Mouse (Mus musculus): ENCODE measurements at regions not wholly inside any gene's neighbourhood (a gene's known extent, or its start where the extent isn't known, plus 50 kb on each side); places are given as distances from the start of the nearest gene placed in this dataset.
A peak's percentile ranks its signal among the peaks of the same experiment; 100 is the strongest.

GRCm38 (mm10) chr13:19888983-19889773, 65.1 kb upstream of the Gpr141 start:
- no peak for ATAC-seq (ENCODE audit: poor library complexity, severe bottlenecking)

DNA sequence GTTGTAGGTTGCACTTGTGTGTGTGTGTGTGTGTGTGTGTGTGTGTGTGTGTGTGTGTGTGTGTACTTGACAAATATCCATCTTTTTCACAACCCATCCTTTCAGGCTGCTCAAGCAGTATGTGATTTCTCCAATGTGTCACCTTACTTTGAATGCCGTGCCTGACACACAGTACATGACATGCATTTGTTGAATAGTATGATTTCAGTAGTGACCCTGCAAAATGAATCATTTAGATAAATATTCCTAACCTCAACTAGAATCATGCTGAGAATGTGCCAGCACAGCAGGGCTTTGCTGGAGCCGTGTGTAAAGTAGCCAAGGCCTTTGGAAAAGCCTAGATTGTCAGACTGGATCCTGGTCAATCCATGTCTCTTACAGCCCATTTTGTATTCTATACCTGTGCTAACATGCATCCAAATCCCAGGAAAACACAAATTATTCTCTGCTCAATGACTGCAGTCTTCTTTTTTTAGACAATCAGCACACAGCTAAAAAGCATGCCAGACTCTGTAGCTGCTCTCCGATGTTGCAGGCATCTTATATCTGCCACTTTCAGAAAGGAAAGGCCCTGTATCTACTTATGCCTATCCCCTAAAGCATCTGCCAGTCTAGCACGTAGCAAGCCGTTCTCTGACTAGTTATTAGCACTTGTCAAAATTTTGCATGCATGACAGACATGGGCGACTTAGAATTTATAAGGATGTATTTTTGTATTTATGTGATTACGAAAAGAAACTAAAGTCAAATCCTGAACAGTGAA, 60.0 kb upstream of the Gpr141 start:
- ATAC-seq (ENCODE audit: poor library complexity, severe bottlenecking): no peak

- ATAC-seq (ENCODE audit: poor library complexity, severe bottlenecking): peak; percentile 90
Observed at GRCm38 (mm10) chr13:19882889-19883288, 58.8 kb upstream of the Gpr141 start.

DNA sequence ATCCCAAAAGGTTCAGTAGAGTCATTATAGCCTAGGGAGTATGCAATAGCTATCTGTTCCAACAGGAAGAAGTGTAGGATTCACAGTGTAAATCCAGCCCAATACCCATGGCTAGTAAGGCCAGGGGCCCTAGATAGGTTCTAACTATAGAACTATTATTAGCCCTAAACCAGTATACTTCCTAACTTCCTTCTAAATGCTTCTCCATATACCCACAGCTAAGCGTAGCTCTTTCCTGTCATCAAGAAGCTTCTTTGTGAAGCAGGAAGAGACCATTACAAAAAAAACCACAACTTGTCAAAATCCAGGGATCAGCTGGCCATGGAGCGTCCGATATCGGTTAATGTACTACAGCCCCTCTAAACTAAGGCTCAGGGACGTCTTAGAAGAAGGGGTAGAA, 57.7 kb upstream of the Gpr141 start:
- peak; percentile 54; the same call in 1 of the 2 replicates for ATAC-seq (ENCODE audit: poor library complexity, severe bottlenecking)

GRCm38 (mm10) chr13:19874621-19875249, 50.7 kb upstream of the Gpr141 start:
- ATAC-seq (ENCODE audit: poor library complexity, severe bottlenecking): peak; percentile 93

Measured in megakaryocyte, adult 5-6 weeks (primary cell).